Mouse (Mus musculus): ENCODE results near the gene Ttc3.

- TF ChIP-seq CTCF (IDR thresholded peaks at IDR 0.05; ENCODE audit: control insufficient read depth, insufficient read depth, insufficient read length): no peak
- TF ChIP-seq MAX (IDR thresholded peaks at IDR 0.05): no peak
- TF ChIP-seq USF1 (IDR thresholded peaks at IDR 0.05; ENCODE audit: low read depth): no peak
- TF ChIP-seq CEBPB (IDR thresholded peaks at IDR 0.05; ENCODE audit: low read depth): no peak
- no peak for TF ChIP-seq MYOG (IDR thresholded peaks at IDR 0.05; ENCODE audit: control insufficient read depth, extremely low read depth, insufficient read length)
Measured at GRCm38 (mm10) chr16:94323681-94324080, 46.7 kb upstream of the Ttc3 start.

Measured in C2C12 (cell line).